22 mouse cellular contexts compared by ENCODE assay signal in genomic region chr13:37473359-37473758, GRCm38 (mm10).
A peak's percentile ranks its signal among the peaks of the same experiment; 100 is the strongest.
DNase-seq lines count a peak whose midpoint lies in the region; ATAC-seq and TF ChIP-seq lines count a peak whose summit lies in the region.
"Had no signal": no experiment of that assay in that cellular context is flagged by ENCODE, and none has a peak within 500 bp of the region (broad histone marks: within the 10 kb centered on the region; RNA-seq: fewer than 3 reads in every experiment).

No protein-coding gene starts in this region.

- 0 out of 2 replicates have a peak overlapping the region, but pooled peaks have one; percentile 9 for H3K27ac ChIP-seq in kidney, embryonic 15.5 days
- H3K27ac ChIP-seq in kidney, adult 2 months (ENCODE audit: insufficient read depth, low read depth, low read length) = no peak overlapping the region
- H3K27ac ChIP-seq: embryonic facial prominence, embryonic 10.5 days; forebrain, embryonic 13.5 days; heart, adult 2 months; heart, embryonic 15.5 days had no signal

- no peak for TF ChIP-seq CTCF in kidney, adult 2 months (conservative IDR thresholded peaks at IDR 0.05; ENCODE audit: insufficient read depth, insufficient read length, low read depth, low read length)
- TF ChIP-seq CTCF in lung, adult 2 months (IDR thresholded peaks at IDR 0.05; ENCODE audit: insufficient read depth, low read length) = no peak

- H3K36me3 ChIP-seq in kidney, embryonic 15.5 days = no peaks in the 10 kb centered on the region
- H3K36me3 ChIP-seq in kidney, adult 2 months (ENCODE audit: control insufficient read depth, insufficient read depth, low read length) = no peaks in the 10 kb centered on the region
- H3K36me3 ChIP-seq in megakaryocyte, embryonic 14.5 days (replicated peaks; ENCODE audit: low read length) = no peaks in the 10 kb centered on the region
- H3K36me3 ChIP-seq: embryonic facial prominence, embryonic 10.5 days; G1E; heart, embryonic 15.5 days had no signal

- 63% methylated on average over 1 of the region's 1 CpGs for WGBS in kidney, embryonic 15.5 days
- whole genome bisulfite sequencing in kidney, adult 2 months = 49% methylated on average over 1 of the region's 1 CpGs
- WGBS in lung, adult 2 months = 58% methylated on average over 1 of the region's 1 CpGs

- TF ChIP-seq POLR2A in kidney, adult 2 months (IDR thresholded peaks at IDR 0.05; ENCODE audit: low read depth, low read length) = no peak
- peak; percentile 33; the same call in 1 of the 2 replicates for TF ChIP-seq POLR2A in lung, adult 2 months (IDR thresholded peaks at IDR 0.05; ENCODE audit: borderline replicate concordance, extremely low read depth, low read depth, low read length)

- H3K9me3 ChIP-seq in kidney, embryonic 15.5 days (replicated peaks) = no peaks in the 10 kb centered on the region
- H3K9me3 ChIP-seq in megakaryocyte, embryonic 14.5 days = no peaks in the 10 kb centered on the region
- H3K9me3 ChIP-seq: embryonic facial prominence, embryonic 10.5 days; forebrain, embryonic 13.5 days; G1E; heart, embryonic 15.5 days had no signal

- no peak overlapping the region for H3K9ac ChIP-seq in kidney, embryonic 15.5 days
- H3K9ac ChIP-seq: forebrain, embryonic 13.5 days; forebrain, postnatal 0 days; heart, embryonic 15.5 days had no signal

- no peaks in the 10 kb centered on the region for H3K27me3 ChIP-seq in kidney, embryonic 15.5 days
- H3K27me3 ChIP-seq in kidney, adult 2 months (replicated peaks; ENCODE audit: control insufficient read depth, insufficient read depth, low read length) = no peaks in the 10 kb centered on the region
- no peaks in the 10 kb centered on the region for H3K27me3 ChIP-seq in megakaryocyte, embryonic 14.5 days (replicated peaks)
- H3K27me3 ChIP-seq: heart, embryonic 15.5 days had no signal

- H3K4me1 ChIP-seq in kidney, embryonic 15.5 days = peaks cover 40% of the 10 kb centered on the region
- peaks cover 7% of the 10 kb centered on the region; the same call in 1 of the 2 replicates for H3K4me1 ChIP-seq in kidney, adult 2 months (ENCODE audit: control insufficient read depth, insufficient read depth, low read length)
- peaks cover 34% of the 10 kb centered on the region for H3K4me1 ChIP-seq in lung, adult 2 months (ENCODE audit: control insufficient read depth, insufficient read depth, low read length)
- H3K4me1 ChIP-seq in megakaryocyte, embryonic 14.5 days = peaks cover 90% of the 10 kb centered on the region

- ATAC-seq in kidney, embryonic 15.5 days (replicated peaks; ENCODE audit: low FRiP score) = no peak
- ATAC-seq in megakaryocyte, adult 5-6 weeks (ENCODE audit: poor library complexity, severe bottlenecking) = no peak
- ATAC-seq: CD4-positive, CD25-positive, alpha-beta regulatory T cell, adult 4 months; forebrain, embryonic 13.5 days; forebrain, postnatal 0 days had no signal

- H3K4me3 ChIP-seq in kidney, embryonic 15.5 days (replicated peaks) = no peak overlapping the region
- no peak overlapping the region for H3K4me3 ChIP-seq in kidney, adult 2 months (ENCODE audit: insufficient read depth, low read depth, low read length)
- H3K4me3 ChIP-seq in lung, adult 2 months (replicated peaks; ENCODE audit: extremely low read depth, low read depth, low read length) = no peak overlapping the region
- H3K4me3 ChIP-seq in megakaryocyte, embryonic 14.5 days (replicated peaks) = peak overlapping the region; percentile 31
- H3K4me3 ChIP-seq: embryonic facial prominence, embryonic 10.5 days; forebrain, embryonic 13.5 days; heart, adult 2 months; heart, embryonic 15.5 days had no signal

- DNase-seq in kidney, adult 2 months = no peak
- DNase-seq in lung, adult 2 months = no peak
- DNase-seq in lung, postnatal 36 days = no peak
- no peak for DNase-seq in right cerebral cortex, postnatal 4 days
- DNase-seq: adrenal gland, adult 8-10 months; adrenal gland, postnatal 36 days; B cell, adult 2 months; cerebellum, adult 2 months; cerebellum, postnatal 10 days; forebrain, postnatal 0 days; gastrocnemius, postnatal 14 days; heart, adult 2 months; heart, postnatal 14 days had no signal

- H3K4me2 ChIP-seq in kidney, embryonic 15.5 days = no peak overlapping the region
- H3K4me2 ChIP-seq: forebrain, embryonic 13.5 days; heart, embryonic 11.5 days; heart, embryonic 15.5 days had no signal
